Mouse (Mus musculus): ENCODE measurements at regions not wholly inside any gene's neighbourhood (a gene's known extent, or its start where the extent isn't known, plus 50 kb on each side); places are given as distances from the start of the nearest gene placed in this dataset.

GRCm38 (mm10) chr10:126492211-126492610 is 408.9 kb downstream of the Atp23 start:
- TF ChIP-seq JUND (conservative IDR thresholded peaks at IDR 0.05; ENCODE audit: low read depth, low read length) (no peak), CTCF (conservative IDR thresholded peaks at IDR 0.05 in 1 of 2, IDR thresholded peaks at IDR 0.05 in 1 of 2; ENCODE audit: low read depth in 2 of 2, low read length in 2 of 2) (no peak), POLR2A (IDR thresholded peaks at IDR 0.05; ENCODE audit: low read depth, low read length) (no peak)
